8 mouse cellular contexts compared by ENCODE assay signal in genomic region chr10:111011226-111011765, GRCm38 (mm10). TPM values are rescaled to one million over a fixed set of nuclear protein-coding genes. Genes with fewer than 3 reads are reported as not detected.
DNase-seq lines count a peak whose midpoint lies in the region; ATAC-seq and TF ChIP-seq lines count a peak whose summit lies in the region.

No protein-coding gene starts in this region.

- no peak for ATAC-seq in lung, embryonic 14.5 days (ENCODE audit: insufficient read depth)
- ATAC-seq in embryonic facial prominence, embryonic 11.5 days (replicated peaks; ENCODE audit: insufficient number of reproducible peaks, low FRiP score, low TSS enrichment, low read depth), result no peak
- no peak for ATAC-seq in hindbrain, embryonic 16.5 days

- no peak for TF ChIP-seq POLR2A in myocyte (IDR thresholded peaks at IDR 0.05; ENCODE audit: insufficient read length, low read depth)

- no peaks in the 10 kb centered on the region for H3K27me3 ChIP-seq in lung, embryonic 14.5 days (ENCODE audit: insufficient read depth, low read length)
- no peaks in the 10 kb centered on the region for H3K27me3 ChIP-seq in embryonic facial prominence, embryonic 11.5 days (ENCODE audit: control insufficient read depth, insufficient read depth, low read length)
- no peaks in the 10 kb centered on the region for H3K27me3 ChIP-seq in hindbrain, embryonic 16.5 days (replicated peaks; ENCODE audit: control insufficient read depth, insufficient read depth, low read length)
- no peaks in the 10 kb centered on the region for H3K27me3 ChIP-seq in myocyte (ENCODE audit: control insufficient read depth, insufficient read depth, insufficient read length)

- H3K4me3 ChIP-seq in lung, embryonic 14.5 days (ENCODE audit: low read depth, low read length), result peak overlapping the region; percentile 84
- H3K4me3 ChIP-seq in embryonic facial prominence, embryonic 11.5 days (ENCODE audit: low read depth, low read length), result peak overlapping the region; percentile 92
- H3K4me3 ChIP-seq in hindbrain, embryonic 16.5 days (ENCODE audit: low read length), result peak overlapping the region; percentile 77
- H3K4me3 ChIP-seq in myocyte, result peak overlapping the region; percentile 72

- peak overlapping the region; percentile 96 for H3K4me2 ChIP-seq in lung, embryonic 14.5 days
- H3K4me2 ChIP-seq in embryonic facial prominence, embryonic 11.5 days (ENCODE audit: low read depth, low read length), result peak overlapping the region; percentile 87
- peak overlapping the region; percentile 74 for H3K4me2 ChIP-seq in hindbrain, embryonic 16.5 days (ENCODE audit: low read length)
- peak overlapping the region; percentile 89 for H3K4me2 ChIP-seq in myocyte (ENCODE audit: low read depth)

- H3K9ac ChIP-seq in lung, embryonic 14.5 days, result peak overlapping the region; percentile 91
- peak overlapping the region; percentile 99 for H3K9ac ChIP-seq in embryonic facial prominence, embryonic 11.5 days (replicated peaks; ENCODE audit: low read length)
- peak overlapping the region; percentile 97 for H3K9ac ChIP-seq in hindbrain, embryonic 16.5 days (ENCODE audit: low read depth, low read length)

- DNase-seq in lung, embryonic 14.5 days, result peak; percentile 52
- DNase-seq in lung, postnatal 14 days, result no peak
- peak; percentile 34 for DNase-seq in embryonic facial prominence, embryonic 11.5 days (ENCODE audit: low spot score)
- DNase-seq in gastrocnemius, adult 18-20 months (ENCODE audit: low spot score), result no peak
- DNase-seq in urinary bladder, postnatal 4 days (ENCODE audit: low spot score in 2 of 2), result no peak
- DNase-seq in Muller cell, postnatal 12 days (ENCODE audit: inconsistent ontology term), result no peak

- 2% methylated on average over 14 of the region's 14 CpGs for WGBS in lung, embryonic 14.5 days
- 2% methylated on average over 14 of the region's 14 CpGs for WGBS in embryonic facial prominence, embryonic 11.5 days
- 1% methylated on average over 14 of the region's 14 CpGs for WGBS in hindbrain, embryonic 16.5 days

- H3ac ChIP-seq in myocyte (ENCODE audit: control insufficient read depth, insufficient read length), result no peak overlapping the region

- H3K4me1 ChIP-seq in lung, embryonic 14.5 days (ENCODE audit: insufficient read depth), result no peaks in the 10 kb centered on the region
- no peaks in the 10 kb centered on the region for H3K4me1 ChIP-seq in embryonic facial prominence, embryonic 11.5 days (ENCODE audit: control insufficient read depth, insufficient read depth, low read length)
- peaks cover 12% of the 10 kb centered on the region for H3K4me1 ChIP-seq in hindbrain, embryonic 16.5 days (ENCODE audit: control insufficient read depth, insufficient read depth, low read depth, low read length)

- TF ChIP-seq CTCF in lung, embryonic 14.5 days (IDR thresholded peaks at IDR 0.05; ENCODE audit: low read depth), result no peak

- H3K27ac ChIP-seq in lung, embryonic 14.5 days (ENCODE audit: low read depth), result no peak overlapping the region; the same call in 1 of the 2 replicates
- H3K27ac ChIP-seq in embryonic facial prominence, embryonic 11.5 days (replicated peaks; ENCODE audit: low read depth, low read length), result peak overlapping the region; percentile 98; the same call in 1 of the 2 replicates
- peak overlapping the region; percentile 99 for H3K27ac ChIP-seq in hindbrain, embryonic 16.5 days (ENCODE audit: low read depth, low read length)

- H3K9me3 ChIP-seq in lung, embryonic 14.5 days (ENCODE audit: low read depth, low read length), result no peaks in the 10 kb centered on the region
- no peaks in the 10 kb centered on the region for H3K9me3 ChIP-seq in embryonic facial prominence, embryonic 11.5 days (replicated peaks; ENCODE audit: control insufficient read depth, low read length)
- no peaks in the 10 kb centered on the region for H3K9me3 ChIP-seq in hindbrain, embryonic 16.5 days (ENCODE audit: control insufficient read depth, low read length)

- H3K36me3 ChIP-seq in lung, embryonic 14.5 days (ENCODE audit: insufficient read depth), result no peaks in the 10 kb centered on the region
- H3K36me3 ChIP-seq in embryonic facial prominence, embryonic 11.5 days (replicated peaks; ENCODE audit: control insufficient read depth, insufficient read depth, low read depth, low read length), result no peaks in the 10 kb centered on the region
- H3K36me3 ChIP-seq in hindbrain, embryonic 16.5 days (ENCODE audit: control insufficient read depth, insufficient read depth, low read length), result no peaks in the 10 kb centered on the region
- no peaks in the 10 kb centered on the region for H3K36me3 ChIP-seq in myocyte (ENCODE audit: control insufficient read depth, insufficient read depth)

- peaks cover 31% of the 10 kb centered on the region for H3K79me2 ChIP-seq in myocyte (ENCODE audit: control insufficient read depth, insufficient read depth)

TF ChIP-seq in myocyte, 11 proteins besides CTCF, POLR2A, EP300 and RAD21:
- TF ChIP-seq TCF12 (IDR thresholded peaks at IDR 0.05; ENCODE audit: insufficient read depth, poor library complexity, severe bottlenecking) (no peak), USF1 (IDR thresholded peaks at IDR 0.05; ENCODE audit: low read depth) (peak; percentile 35), TCF3 (IDR thresholded peaks at IDR 0.05; ENCODE audit: insufficient read length, low read depth) (no peak)

RNA-seq across cellular contexts. Expression of gene Zdhhc17, which starts 1.4 kb away (rescaled TPM):
- 21.2 and 27.0 TPM in 2 replicates for polyA plus RNA-seq in lung, embryonic 14.5 days (2014; fragmentation: Nextera tagmentation; extraction: Ambion mirVana)
- polyA plus RNA-seq in embryonic facial prominence, embryonic 11.5 days (2014; fragmentation: Nextera tagmentation; extraction: Ambion mirVana), result 23.2 and 25.5 TPM in 2 replicates
- polyA plus RNA-seq in hindbrain, embryonic 16.5 days (2015; fragmentation: Nextera tagmentation; extraction: Ambion mirVana), result 51.2 TPM in 2 replicates
- 6.6 TPM for polyA plus RNA-seq in myocyte (2012; fragmentation: generic; extraction: Trizol)
- total RNA-seq in gastrocnemius, adult 18-20 months (2021), result 10 to 100 TPM; 17.1 to 19.2 TPM

Comparison
In these comparisons a context has a peak if more than half of its experiments do, and no peak if none do; other contexts are left out.
1. DNase-seq: peak in lung, embryonic 14.5 days (single experiment) and embryonic facial prominence, embryonic 11.5 days (single experiment); none in lung, postnatal 14 days (single experiment), gastrocnemius, adult 18-20 months (single experiment), urinary bladder, postnatal 4 days (0 of 2) and Muller cell, postnatal 12 days (single experiment).
2. Peak in every context shown above with its lines, with median percentiles within 50 percentile points of each other: H3K4me2 ChIP-seq, H3K4me3 ChIP-seq and H3K9ac ChIP-seq.